Mouse (Mus musculus) liver, adult 2 months (tissue): ENCODE measurements at regions not wholly inside any gene's neighbourhood (a gene's known extent, or its start where the extent isn't known, plus 50 kb on each side); places are given as distances from the start of the nearest gene placed in this dataset.

ENCODE experiments used
- DNase-seq: peaks from one replicate; pipeline ENCODE4 v3.0.0-alpha.2; 2011; ENCODE audit warnings: low read depth, low spot score; ENCODE audit errors: extremely low read depth
- H3K27ac ChIP-seq: fragments of 200-500 bp; replicated peaks from 2 replicates; pipeline ENCODE4 v1.5.1; 2012; ENCODE audit warnings: low read depth, mild to moderate bottlenecking, control low read depth, inconsistent platforms, low read length; ENCODE audit not compliant: insufficient read depth
- H3K27me3 ChIP-seq: fragments of 200-500 bp; 2 replicates; pipeline ENCODE4 v1.6.1; 2012; ENCODE audit warnings: mild to moderate bottlenecking, moderate library complexity, low read length, inconsistent platforms; ENCODE audit not compliant: control insufficient read depth, insufficient read depth
- H3K36me3 ChIP-seq: fragments of 200-500 bp; 2 replicates; pipeline ENCODE4 v1.6.1; 2012; ENCODE audit warnings: low read length, inconsistent platforms; ENCODE audit not compliant: control insufficient read depth, insufficient read depth
- H3K4me1 ChIP-seq: fragments of 200-500 bp; 2 replicates; pipeline ENCODE4 v1.6.1; 2011; ENCODE audit warnings: low read length; ENCODE audit not compliant: control insufficient read depth, insufficient read depth
- H3K4me3 ChIP-seq: fragments of 200-500 bp; 2 replicates; pipeline ENCODE4 v1.5.1; 2011; ENCODE audit warnings: low read depth, mild to moderate bottlenecking, control low read depth, low read length, moderate library complexity; ENCODE audit not compliant: insufficient read depth
- H3K79me2 ChIP-seq: fragments of 200-500 bp; 2 replicates; pipeline ENCODE4 v1.6.1; 2012; ENCODE audit warnings: inconsistent platforms, mild to moderate bottlenecking, low read length, moderate library complexity; ENCODE audit not compliant: control insufficient read depth, insufficient read depth
- H3K9ac ChIP-seq: fragments of 200-500 bp; 2 replicates; pipeline ENCODE4 v1.6.1; 2012; ENCODE audit warnings: low read depth, mild to moderate bottlenecking, control low read depth, inconsistent platforms, low read length
- CTCF ChIP-seq: fragments of 200-500 bp; IDR thresholded peaks from 2 replicates; pipeline ENCODE4 v1.5.1; 2011; ENCODE audit warnings: low read depth, low read length, control low read depth
- POLR2A ChIP-seq: fragments of 200-500 bp; IDR thresholded peaks from 2 replicates; pipeline ENCODE4 v1.6.1; 2011; ENCODE audit warnings: low read length, control low read depth; ENCODE audit not compliant: insufficient read depth; ENCODE audit errors: extremely low read depth
- WGBS: fragments of 180-500 bp; shearing (Covaris S2); methylation state at CpG from one replicate; pipeline ENCODE4 v1.1.7; 2018; 5-methylcytosine and 5-hydroxymethylcytosine counted together

GRCm38 (mm10) chrX:118599316-118599715 is 118.8 kb upstream of the Tgif2lx1 start:
- H3K36me3 ChIP-seq = no peaks in the 10 kb centered on the region
- no peak overlapping the region for H3K4me3 ChIP-seq
- no peak overlapping the region for H3K9ac ChIP-seq
- H3K4me1 ChIP-seq = no peaks in the 10 kb centered on the region
- no peak overlapping the region for H3K27ac ChIP-seq
- peak; percentile 0 for DNase-seq
- TF ChIP-seq POLR2A = no peak
- no peaks in the 10 kb centered on the region for H3K79me2 ChIP-seq
- no peaks in the 10 kb centered on the region for H3K27me3 ChIP-seq

GRCm38 (mm10) chrX:118596346-118596622 is 115.7 kb upstream of the Tgif2lx1 start:
- WGBS = 72% methylated on average over 1 of the region's 1 CpGs

GRCm38 (mm10) chrX:118595504-118596345 is 115.2 kb upstream of the Tgif2lx1 start:
- DNase-seq = no peak
- WGBS = 53% methylated on average over 4 of the region's 4 CpGs
- H3K4me1 ChIP-seq = no peaks in the 10 kb centered on the region
- no peaks in the 10 kb centered on the region for H3K79me2 ChIP-seq
- no peak for TF ChIP-seq POLR2A
- TF ChIP-seq CTCF = no peak
- H3K4me3 ChIP-seq = no peak overlapping the region
- no peaks in the 10 kb centered on the region for H3K27me3 ChIP-seq
- no peaks in the 10 kb centered on the region for H3K36me3 ChIP-seq
- H3K27ac ChIP-seq = no peak overlapping the region
- no peak overlapping the region for H3K9ac ChIP-seq

More at GRCm38 (mm10) chrX:118596346-118596622, 115.7 kb upstream of the Tgif2lx1 start:
- Histone ChIP-seq H3K36me3 (no peaks in the 10 kb centered on the region), H3K27me3 (no peaks in the 10 kb centered on the region), H3K4me3 (no peak overlapping the region), H3K27ac (no peak overlapping the region), H3K79me2 (no peaks in the 10 kb centered on the region), H3K9ac (no peak overlapping the region), H3K4me1 (no peaks in the 10 kb centered on the region)
- no peak for DNase-seq
- TF ChIP-seq POLR2A (no peak), CTCF (no peak)
